Mouse (Mus musculus) WW6 (cell line): ENCODE results near the gene Gm38394.
A peak's percentile ranks its signal among the peaks of the same experiment; 100 is the strongest.
"Not testable (repeated sequence)": the region's sequence is repeated elsewhere in the genome, so short reads cannot be mapped to it uniquely, and the experiment has no call there.

Experiments
- DNase-seq: peaks from one replicate; pipeline ENCODE4 v3.0.0-alpha.2; 2013; ENCODE audit warnings: low read depth, low spot score

Gene Gm38394

DNA sequence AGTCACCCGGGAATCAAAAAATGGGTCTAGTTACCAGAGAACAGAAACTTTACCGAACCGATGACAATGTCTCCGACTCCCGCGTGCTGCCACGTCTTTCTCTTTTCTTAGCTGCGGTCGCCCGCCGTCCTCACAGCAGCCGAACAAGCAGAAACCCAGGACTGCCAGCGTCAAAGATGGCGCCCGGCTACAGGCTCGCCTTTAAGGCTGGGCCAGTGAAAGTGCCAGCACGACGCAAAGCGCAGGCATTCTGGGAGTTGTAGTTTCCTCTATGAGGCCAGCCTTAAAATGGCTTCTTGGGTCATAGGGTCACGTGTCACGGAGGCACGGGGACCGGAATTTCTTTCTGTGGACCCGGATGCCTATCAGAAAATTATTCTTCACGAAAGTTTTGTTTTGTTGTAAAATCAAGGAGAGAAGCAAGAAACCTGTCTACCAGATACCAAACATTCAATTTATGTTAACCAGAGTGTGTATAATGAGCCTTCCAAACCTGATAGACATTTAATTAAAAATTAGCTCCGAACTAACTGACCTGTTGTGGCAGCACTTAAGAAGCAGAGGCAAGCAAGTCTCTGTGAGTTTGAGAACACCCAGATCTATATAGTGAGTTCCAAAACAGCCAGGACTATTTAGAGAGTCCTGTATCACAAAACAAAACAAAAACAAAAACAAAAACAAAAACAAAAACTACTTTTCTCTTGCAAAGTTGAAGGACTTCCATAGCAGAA, at the start of gene Gm38394:
Gm38394 (minus strand) TSS at position 116 of the 731 bp plus-strand sequence.
- peak; percentile 89 for DNase-seq

DNA sequence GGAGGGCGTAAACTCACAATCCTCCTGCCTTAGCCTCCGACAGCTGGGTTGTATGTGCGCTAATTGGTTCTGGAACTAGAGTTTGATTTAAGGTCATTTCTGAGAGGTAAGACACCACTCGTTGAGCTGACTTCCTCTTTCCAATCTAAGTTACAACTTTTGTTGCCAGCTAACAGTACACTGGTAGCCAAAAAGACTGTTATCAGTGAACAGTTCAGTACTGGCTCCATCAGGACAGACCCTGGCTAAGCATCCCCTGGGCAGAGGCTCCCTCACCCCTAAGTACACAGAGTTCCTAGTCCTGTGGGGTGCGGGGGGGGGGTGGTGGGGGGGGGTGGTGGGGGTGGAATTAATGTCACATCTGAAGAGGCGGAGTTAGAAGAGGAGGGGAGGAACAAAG, 49.8 kb upstream of the Gm38394 start:
- DNase-seq = no peak

DNA sequence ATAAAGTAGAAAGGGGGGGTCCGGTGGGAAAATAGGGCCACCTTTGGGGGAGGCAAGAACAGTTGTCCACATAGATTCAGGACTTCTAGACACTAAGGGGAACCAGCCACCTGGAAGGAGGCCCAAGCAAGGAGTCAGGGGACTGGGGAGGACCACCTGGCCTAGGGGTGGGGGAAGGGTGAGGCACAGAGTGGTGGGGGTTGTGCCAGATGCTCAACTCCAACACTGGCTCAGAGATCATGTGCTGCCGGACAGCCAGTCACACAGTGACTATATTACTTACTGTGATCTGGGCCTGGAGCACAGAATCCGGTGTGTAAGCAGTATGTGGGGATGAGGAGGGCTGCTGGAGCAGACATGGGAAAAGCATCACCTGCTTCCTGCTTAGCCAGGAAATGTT, 48.2 kb upstream of the Gm38394 start:
- DNase-seq = no peak

DNA sequence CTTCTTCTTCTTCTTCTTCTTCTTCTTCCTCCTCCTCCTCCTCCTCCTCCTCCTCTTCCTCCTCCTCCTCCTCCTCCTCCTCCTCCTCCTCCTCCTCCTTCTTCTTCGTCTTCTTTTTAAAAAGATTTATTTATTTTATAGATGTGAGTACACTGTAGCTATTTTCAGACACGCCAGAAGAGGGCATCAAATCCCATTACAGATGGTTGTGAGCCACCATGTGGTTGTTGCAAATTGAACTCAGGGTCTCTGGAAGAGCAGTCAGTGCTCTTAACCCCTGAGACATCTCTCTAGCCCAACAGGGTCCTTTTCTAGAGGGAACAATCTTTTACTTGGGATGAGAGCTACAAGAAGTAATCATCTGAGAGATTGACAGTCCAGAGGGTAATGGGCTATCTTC, 40.7 kb upstream of the Gm38394 start:
- not testable (repeated sequence) for DNase-seq

DNA sequence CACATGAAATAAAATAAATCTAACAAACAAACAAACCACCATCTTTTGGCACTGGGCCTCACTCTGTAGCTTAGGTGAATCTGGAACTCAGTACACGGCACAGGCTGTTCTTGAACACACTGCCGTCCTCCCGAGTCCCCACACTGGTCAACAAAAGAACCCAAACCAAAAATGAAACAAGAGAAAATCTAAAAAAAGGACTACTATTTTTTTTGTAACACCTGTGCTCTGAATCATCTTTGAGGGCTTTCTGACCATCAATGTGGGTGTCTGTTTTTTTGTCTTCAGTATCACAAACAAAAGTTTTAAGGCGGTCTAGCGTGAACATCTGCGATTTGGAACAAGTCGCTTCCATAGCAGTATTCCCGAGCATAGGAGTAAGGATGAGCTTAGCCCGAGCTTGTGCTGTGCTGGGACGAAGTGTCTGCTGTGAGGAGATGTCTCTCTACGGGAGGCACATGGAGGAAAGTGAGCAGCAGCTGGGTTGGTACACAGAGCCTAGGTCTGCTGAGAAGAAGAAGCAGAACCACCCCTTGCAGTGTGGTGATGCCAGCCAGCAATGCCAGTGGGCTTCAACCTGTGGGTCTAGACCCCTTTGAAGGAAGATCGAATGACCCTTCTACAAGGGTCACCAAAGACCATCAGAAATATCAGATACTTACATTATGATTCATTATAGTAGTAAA, 37.0 kb upstream of the Gm38394 start:
- no peak for DNase-seq

DNA sequence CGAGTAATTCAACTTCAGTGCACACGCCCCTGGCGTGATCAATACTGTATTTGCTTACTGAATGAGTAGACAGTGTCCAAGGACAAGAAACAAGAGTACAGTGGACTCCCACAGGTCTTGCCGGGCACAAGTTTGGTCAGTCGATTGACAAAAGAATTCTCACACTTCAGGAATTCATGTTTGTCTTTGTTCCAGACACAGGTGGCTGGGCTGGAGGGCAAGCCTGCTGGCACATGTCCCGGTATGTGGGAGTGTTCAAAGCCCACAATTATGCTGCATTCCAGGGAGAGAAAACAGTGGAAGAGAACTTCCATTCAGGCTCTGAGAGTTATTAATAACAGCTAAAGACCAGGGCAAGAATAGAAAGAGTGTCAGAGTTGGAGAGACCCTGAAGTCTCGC, 34.8 kb upstream of the Gm38394 start:
- DNase-seq = no peak

DNA sequence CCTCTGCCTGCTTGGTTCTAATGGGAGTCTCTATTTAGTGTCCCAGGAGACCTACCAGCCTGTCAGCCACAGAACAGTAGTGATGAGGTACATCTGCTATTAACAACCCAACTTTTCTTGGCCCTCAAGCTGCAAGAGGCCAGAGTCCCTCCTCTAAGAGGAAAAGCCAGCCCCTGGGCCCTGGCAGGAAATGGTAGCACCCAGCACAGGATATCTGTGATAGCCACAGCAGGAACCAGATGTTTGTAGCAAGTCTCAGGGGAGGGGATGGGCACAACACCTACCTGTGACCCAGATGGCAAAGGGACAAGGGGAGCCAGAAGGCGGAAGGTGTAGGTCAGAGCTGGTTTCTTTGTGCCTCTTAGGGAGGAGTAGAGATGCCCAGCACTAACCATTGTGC, 33.8 kb upstream of the Gm38394 start:
- no peak for DNase-seq

DNA sequence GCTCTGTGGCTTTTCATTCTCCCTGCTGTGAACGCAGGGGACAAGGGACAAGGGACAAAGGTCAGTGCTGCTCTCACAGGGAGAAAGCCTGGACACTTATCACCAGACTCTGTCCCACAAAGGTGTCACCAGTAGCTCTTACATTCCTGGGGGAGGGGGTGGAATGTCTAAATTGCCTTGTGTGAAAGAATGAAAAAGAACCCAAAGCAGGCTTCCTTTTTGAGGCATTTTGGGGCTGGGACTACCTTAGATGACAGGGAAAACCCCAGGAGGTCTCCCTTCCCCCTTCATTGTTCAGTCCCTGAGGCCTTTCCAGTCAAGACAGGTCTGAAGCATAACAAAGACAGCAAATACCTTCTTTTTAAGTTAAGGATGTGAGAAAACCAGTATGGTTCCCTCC, 33.2 kb upstream of the Gm38394 start:
- peak; percentile 84 for DNase-seq

DNA sequence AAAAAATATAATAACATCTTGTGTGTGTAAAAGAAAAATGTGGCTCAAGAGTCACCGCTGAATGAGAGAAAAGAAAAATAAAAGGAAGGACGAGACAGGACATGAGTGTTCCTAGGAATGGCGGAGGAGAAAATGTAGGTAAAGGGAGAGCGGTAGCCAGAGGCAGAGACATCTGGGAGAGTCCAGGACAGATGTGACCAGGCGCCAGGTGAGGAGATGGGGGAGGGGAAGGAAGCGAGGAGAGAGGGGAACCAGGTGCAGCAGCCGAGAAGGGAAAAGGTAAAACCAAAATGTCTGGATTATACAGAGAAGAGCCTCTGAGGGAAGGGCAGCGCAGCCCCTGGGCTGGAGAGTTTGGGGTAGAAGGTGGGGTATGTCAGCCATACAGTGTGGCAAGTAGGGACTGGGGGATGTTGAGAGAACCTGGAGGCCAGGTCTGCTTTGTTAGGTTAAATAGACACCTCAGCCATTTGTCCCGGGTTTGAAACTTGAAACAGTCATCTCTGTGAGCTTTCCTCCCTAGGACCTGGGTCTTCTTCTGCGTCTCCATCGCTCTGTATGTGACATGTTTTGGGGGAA, 32.5 kb upstream of the Gm38394 start:
- DNase-seq = no peak

DNA sequence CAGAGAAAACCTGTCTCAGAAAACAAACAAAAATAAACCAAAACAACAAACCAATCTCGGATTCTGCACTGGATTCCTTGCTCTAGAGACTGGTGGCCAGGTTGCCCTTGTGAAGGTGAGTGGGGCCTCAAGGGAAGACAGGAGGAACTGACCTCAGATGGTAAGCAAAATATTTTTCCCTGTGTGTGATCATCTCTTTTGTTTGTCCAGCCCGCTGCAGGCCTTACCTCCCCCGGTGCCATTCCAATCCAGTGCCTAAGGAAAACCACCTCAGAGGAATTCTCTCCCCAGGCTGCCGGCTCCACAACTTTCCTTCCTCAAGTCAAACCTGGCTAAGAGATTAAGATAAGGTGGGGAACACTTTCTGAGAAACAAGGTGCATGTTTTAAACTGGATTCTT, 31.1 kb upstream of the Gm38394 start:
- DNase-seq = no peak

DNA sequence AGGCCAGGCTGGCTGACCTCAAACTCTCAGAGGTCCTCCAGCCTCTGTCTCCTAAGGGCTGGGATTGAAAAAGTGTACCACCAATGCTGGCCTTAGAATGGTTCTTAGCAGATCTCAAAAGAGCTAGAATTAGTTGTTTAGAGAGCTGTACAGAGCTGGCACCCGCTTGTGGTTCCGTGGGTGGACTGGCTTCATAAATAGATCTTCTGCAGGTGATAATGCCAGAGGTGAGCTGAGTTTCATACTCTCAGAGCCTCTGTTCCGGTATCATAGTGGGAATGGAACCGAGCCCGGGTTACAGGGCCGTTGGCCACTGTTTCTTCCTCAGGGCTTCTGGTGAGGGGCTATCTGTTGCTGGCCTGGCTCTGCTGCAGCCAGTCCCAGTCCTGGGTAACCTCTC, 29.9 kb upstream of the Gm38394 start:
- DNase-seq = no peak

DNA sequence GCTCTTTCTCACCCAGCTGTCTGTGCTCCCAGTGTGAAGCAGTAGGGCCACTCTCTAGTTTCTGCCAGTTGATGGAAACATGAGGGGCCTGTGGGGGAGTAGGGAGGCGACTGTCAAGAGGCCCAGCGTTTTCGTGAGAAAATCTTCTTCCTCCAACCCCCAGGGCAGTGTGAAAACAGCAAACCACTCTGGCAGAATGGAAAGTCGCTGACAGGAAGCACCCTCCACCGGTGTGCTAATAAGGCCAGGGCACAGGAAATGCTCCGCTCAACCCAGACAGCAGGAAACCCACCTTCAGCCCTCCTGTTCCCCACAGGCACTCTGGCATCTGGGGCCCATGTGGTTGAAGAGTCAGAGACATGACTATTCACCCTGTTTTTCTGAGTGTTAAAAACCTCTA, 28.8 kb upstream of the Gm38394 start, which contains the start of gene Lax1:
Lax1 (minus strand) TSS at position 212 of the 400 bp plus-strand sequence.
- no peak for DNase-seq

DNA sequence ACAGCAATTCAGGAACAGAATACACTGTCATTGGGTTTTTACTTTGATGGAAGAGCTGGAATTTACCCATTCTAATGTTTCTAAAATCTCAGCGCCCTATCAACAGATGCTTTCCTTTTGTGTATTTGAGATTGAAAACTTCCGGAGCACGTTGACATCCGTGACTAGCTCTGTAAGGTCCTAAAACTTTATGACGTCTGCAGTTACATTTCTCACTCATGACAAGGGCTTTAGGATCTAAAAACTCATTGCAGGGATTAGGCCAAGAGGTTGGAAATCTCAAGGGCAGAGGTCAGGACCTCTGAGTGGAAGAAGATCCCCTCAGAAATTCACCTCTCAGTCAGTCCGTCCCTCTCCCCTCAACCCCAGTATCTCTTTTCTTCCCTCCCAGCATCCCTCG, 27.2 kb upstream of the Gm38394 start:
- DNase-seq = no peak

DNA sequence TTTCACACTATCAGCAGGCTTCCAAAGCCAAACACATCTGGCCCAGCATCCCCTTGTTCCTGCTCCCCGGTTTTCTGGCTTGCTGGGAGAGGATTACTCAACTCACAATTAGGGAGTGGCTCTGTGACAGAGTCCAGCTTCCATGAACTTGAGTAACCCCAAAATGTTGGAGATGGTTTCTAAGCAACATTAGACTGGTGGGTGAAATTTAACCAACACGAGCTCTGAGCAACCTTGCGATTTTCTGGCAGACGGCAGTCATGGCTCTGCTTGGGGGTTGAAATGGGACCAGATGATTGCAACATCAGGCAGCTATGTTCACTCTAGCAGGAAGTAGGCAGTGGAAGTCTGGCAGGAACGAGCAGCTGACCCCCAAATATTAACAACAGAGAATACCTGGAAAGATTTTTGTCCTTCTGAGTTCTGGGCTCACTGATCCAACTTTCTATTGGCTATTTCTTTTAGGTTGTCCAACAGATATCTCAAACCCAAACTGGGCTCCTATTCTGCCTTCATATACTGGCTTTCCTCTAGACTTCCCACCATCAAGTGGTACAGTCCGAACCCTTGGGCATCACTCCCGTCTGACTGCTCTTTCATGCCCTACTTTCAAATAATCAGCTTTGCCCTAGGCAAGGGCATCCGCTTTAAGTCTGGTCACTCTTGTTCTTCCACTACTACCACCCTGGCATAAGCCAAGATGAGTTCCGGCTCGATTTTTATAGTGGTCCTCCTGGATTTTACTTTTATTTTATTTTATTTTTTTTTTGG, 24.8 kb upstream of the Gm38394 start:
- no peak for DNase-seq

DNA sequence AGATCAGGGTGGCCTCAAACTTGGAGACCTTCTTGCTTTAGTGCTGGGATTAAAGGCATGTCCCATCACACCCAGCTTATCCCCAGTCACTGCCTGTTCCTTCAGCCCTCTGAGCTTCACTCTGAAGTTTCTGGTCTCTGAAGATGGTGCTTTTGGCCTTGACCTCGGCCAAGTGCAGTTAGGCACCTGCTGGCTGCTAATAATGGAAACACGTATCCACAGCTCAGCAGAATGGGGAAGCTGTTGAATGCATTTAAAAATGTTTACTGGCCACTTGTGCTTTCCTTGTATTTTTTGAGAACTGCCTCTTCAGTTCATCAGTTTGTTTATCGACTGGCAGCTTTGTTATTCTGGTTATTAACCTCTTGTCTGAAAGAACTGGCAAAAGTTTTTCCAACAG, 10.7 kb upstream of the Gm38394 start:
- DNase-seq = no peak

DNA sequence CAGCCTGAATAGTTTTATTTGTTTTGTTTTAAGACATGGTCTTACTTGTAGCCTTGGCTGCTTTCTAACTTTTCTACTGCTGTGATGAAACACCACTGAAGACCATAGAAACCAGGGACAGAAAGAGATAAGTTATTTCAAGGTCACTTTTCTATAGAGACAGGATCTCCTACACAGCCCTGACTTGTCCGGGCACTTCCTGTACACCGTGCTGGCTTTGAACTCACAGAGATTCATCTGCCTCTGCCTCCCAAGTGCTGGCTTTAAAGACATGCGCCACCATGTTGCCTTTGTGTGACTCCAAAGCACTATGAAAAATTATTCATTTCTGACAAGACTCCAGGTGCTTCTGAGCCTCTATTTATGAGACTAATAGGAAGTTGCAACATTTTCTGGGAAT, 10.1 kb upstream of the Gm38394 start:
- DNase-seq = no peak

DNA sequence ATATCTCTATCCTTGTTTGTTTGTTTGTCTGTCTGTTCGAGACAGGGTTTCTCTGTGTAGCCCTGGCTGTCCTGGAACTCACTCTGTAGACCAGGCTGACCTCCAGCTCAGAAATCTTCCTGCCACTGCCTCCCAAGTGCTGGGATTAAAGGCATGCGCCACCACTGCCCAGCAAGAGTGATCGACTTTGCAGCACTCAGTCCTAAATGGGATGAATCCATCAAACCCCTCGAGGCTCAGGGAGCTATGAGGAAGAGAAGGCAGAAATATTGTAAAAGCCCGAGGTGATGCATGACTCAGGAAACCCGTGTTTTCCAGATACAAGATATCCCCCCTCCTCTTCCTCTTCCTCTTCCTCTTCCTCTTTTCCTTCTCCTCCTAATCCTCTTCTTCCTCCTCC, 9.7 kb upstream of the Gm38394 start:
- DNase-seq = no peak

DNA sequence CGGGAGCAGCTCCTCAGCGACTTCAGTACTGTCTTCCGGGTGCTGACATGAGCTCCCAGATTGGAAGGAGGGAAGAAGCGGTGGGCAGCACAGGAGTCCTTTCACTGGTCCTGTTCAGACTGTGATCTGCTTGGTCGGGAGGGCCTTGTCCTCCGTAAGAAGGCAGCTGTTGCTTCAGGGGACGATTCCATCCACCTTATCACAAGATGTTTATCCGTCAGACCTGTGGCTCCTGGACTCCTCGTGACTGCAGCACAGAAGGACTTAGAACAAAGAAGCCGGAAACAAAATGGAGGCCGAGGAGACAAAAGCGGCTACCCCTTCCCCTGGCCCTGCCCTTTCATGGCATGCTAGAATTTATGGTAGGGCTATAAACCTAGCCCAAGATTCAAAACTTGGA, 9.1 kb upstream of the Gm38394 start:
- peak; percentile 54 for DNase-seq

DNA sequence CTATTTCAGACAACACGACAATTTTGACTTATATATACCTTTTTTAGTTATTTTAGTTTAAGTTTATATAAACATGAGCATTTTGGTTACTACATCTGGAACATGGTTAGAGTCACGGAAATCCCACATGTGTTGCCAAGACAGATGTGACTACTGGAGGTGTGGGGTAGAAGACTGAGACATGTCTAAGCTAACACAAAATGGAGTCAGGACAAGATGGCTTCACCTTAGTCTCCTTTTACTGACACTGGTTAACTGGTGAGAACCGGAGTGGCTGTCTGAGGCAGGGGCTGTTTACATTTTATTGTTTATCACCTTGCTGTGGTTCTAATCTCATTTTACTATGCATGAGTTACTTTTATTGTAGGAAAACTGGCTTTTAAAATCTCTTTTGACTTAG, 7.5 kb upstream of the Gm38394 start:
- DNase-seq = no peak

DNA sequence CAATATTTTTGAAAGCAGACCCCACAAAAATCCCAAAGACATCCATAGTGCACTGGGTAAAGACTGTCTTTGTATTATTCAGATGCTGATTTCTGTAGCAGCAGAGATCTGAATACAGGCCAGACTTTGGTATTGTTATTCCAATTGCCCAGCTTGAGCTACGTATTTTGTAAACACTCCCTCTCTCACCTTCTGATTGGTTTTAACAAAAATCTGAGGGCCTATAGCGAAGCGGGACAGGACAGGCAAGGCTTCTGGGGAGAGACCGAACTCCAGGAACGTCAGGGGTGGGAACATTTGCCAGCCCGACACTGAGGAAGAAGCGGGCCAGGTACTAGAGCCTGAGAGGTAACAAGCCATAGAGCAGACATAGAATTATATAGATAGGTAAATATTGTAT, 6.6 kb upstream of the Gm38394 start:
- peak; percentile 86 for DNase-seq

DNA sequence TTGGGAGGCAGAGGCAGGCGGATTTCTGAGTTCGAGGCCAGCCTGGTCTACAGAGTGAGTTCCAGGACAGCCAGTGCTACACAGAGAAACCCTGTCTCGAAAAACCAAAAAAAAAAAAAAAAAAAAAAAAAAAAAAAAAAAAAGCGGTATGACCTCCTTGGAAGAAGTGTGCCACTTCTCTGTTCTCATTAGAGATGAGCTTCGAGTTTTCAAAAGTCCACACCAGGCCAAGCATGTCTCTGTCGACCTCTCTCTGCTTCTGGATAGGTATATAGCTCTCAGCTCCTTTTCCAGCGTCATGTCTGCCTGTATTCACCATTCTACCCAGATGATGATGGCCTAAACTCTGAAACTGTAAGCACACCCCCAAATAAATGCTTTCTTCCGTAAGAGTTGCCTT, 4.6 kb upstream of the Gm38394 start:
- not testable (repeated sequence) for DNase-seq
